Mouse (Mus musculus) megakaryocyte-erythroid progenitor cell, adult 5-6 weeks (primary cell): ENCODE data around the gene Gprc5d. TPM values are rescaled to one million over a fixed set of nuclear protein-coding genes. Genes with fewer than 3 reads are reported as not detected.
A peak's percentile ranks its signal among the peaks of the same experiment; 100 is the strongest.

Source experiments
- ATAC-seq: replicated peaks from 2 replicates; pipeline ENCODE4 v1.8.0; 2016; ENCODE audit warnings: mild to moderate bottlenecking, inconsistent platforms; ENCODE audit not compliant: severe bottlenecking, poor library complexity, low FRiP score, low TSS enrichment
- total RNA-seq, 2 experiments: library from RNA; stranded (forward) in 1 of 2; stranded (reverse) in 1 of 2; fragments of 200-1000, 215-1000 nt in 1 of 2; fragments of >200 nt in 1 of 2; fragmentation: Nextera tagmentation in 1 of 2; gene quantifications; 2 replicates each; pipeline ENCODE4 v1.2.3; 2014 to 2017

The Gprc5d gene
- total RNA-seq, 2 experiments from 2014 or later, result not detected

- ATAC-seq, result no peak
Observed at GRCm38 (mm10) chr6:135076202-135076601, 41.9 kb downstream of the Gprc5d start.

DNA sequence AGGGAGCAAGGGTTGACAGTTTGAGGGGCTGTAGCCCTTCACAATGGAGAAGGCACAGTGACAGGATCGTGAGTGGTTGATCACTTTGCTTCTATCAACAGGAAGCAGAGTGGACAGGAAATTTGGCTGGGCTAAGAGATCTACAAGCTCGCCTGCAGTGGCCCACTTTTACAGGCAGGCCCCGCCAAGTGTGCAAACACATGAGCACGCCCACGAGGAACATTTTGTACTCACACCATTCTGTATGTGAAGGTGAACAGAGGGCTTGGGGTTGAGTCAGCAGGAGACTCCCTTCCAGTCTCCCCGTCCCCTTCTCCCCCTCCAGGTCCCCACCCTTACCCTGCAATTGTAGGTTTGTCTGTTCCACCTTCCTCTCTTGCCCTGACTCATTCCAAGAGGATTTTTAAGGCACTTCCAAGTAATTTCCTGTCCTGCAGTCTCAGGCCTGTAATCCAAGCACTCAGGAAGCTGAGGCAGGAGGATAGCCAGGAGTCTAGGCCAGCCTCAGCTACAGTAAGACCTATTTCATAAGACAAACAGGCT is 43.6 kb downstream of the Gprc5d start:
- no peak for ATAC-seq

- no peak for ATAC-seq
Observed at GRCm38 (mm10) chr6:135070347-135070746, 47.7 kb downstream of the Gprc5d start.

DNA sequence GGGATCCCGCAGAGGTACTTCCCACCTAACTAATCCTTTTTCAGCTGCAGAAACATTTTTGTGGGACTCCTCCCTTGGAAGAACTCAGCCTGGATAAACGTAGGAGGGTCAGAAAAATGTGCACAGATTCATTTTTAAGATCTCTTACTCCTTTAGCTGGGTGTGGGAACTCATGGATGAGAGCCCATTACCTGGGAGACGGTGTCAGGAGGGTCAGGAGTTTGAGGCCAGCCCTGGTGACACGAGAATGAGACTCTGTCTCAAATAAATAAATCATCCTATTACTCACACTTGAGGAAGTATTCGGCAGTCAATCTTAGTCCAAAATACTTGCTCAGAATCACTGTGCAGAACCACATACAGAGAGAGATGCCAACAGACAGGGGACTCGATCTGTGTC is 48.2 kb downstream of the Gprc5d start:
- ATAC-seq, result no peak

GRCm38 (mm10) chr6:135068221-135068620 is 49.9 kb downstream of the Gprc5d start:
- ATAC-seq, result no peak

GRCm38 (mm10) chr6:135066795-135067445 is 51.2 kb downstream of the Gprc5d start:
- no peak for ATAC-seq

GRCm38 (mm10) chr6:135065236-135065957 is 52.7 kb downstream of the Gprc5d start, which contains the start of gene Gprc5a:
TSS of gene Gprc5a (plus strand) at chr6:135065651.
- peak; percentile 88 for ATAC-seq

- ATAC-seq, result no peak
Observed at GRCm38 (mm10) chr6:135064621-135065020, 53.5 kb downstream of the Gprc5d start.

DNA sequence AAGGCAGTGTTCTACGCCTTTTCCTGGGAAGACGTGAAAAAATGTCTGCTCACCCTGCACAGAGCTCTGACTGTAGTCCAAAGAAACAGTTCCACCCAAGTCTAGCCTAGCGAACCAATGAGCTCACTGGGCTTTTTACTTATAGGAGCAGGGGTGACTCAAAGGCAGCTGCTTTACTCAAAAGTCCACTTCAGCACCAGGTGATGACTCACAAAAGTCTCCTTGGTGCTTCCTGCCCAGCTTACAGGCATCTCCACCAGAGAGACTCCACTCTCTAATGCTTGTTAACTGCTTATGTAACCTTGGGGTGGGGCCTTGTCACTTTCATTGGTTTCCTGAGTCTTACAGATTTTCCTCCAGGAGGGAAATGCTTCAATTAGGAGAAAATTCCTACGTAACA is 57.4 kb downstream of the Gprc5d start:
- no peak for ATAC-seq

Other genes starting within 250 kb of the Gprc5d start
- 6.5 and 6.9 TPM in 2 replicates for gene Gpr19, start 219.7 kb downstream of the Gprc5d start, total RNA-seq (2014; fragmentation: Nextera tagmentation)
- 4.5 and 7.0 TPM in 2 replicates for gene Gpr19, start 219.7 kb downstream of the Gprc5d start, total RNA-seq (2017)
- gene Cdkn1b, start 197.9 kb downstream of the Gprc5d start, total RNA-seq (2014; fragmentation: Nextera tagmentation), result 17.2 and 22.1 TPM in 2 replicates
- gene Cdkn1b, start 197.9 kb downstream of the Gprc5d start, total RNA-seq (2017), result 34.9 and 49.3 TPM in 2 replicates
- gene Apold1, start 136.6 kb downstream of the Gprc5d start, total RNA-seq (2014; fragmentation: Nextera tagmentation), result 0.90 and 1.5 TPM in 2 replicates
- gene Apold1, start 136.6 kb downstream of the Gprc5d start, total RNA-seq (2017), result 0.66 and 0.80 TPM in 2 replicates
- 87.5 and 108 TPM in 2 replicates for gene Ddx47, start 106.7 kb downstream of the Gprc5d start, total RNA-seq (2014; fragmentation: Nextera tagmentation)
- 135 and 173 TPM in 2 replicates for gene Ddx47, start 106.7 kb downstream of the Gprc5d start, total RNA-seq (2017)
- gene Gprc5a, start 52.6 kb downstream of the Gprc5d start, total RNA-seq (2014; fragmentation: Nextera tagmentation), result not detected in 2 replicates
- gene Gprc5a, start 52.6 kb downstream of the Gprc5d start, total RNA-seq (2017), result 1.1 TPM in 1 of 2 replicates, not detected in the other
- 57.4 and 66.3 TPM in 2 replicates for gene Fam234b, start 79.7 kb upstream of the Gprc5d start, total RNA-seq (2014; fragmentation: Nextera tagmentation)
- gene Fam234b, start 79.7 kb upstream of the Gprc5d start, total RNA-seq (2017), result 32.6 and 51.1 TPM in 2 replicates
- gene Hebp1, start 79.7 kb upstream of the Gprc5d start, total RNA-seq (2014; fragmentation: Nextera tagmentation), result 109 and 112 TPM in 2 replicates
- gene Hebp1, start 79.7 kb upstream of the Gprc5d start, total RNA-seq (2017), result 109 and 149 TPM in 2 replicates
- not detected in 2 replicates for gene Gsg1, start 136.1 kb upstream of the Gprc5d start, total RNA-seq (2014; fragmentation: Nextera tagmentation)
- not detected in 2 replicates for gene Gsg1, start 136.1 kb upstream of the Gprc5d start, total RNA-seq (2017)
- gene Pbp2, start 192.1 kb upstream of the Gprc5d start, total RNA-seq (2014; fragmentation: Nextera tagmentation), result not detected in 2 replicates
- gene Pbp2, start 192.1 kb upstream of the Gprc5d start, total RNA-seq (2017), result not detected in 2 replicates
- gene Emp1, start 244.3 kb upstream of the Gprc5d start, total RNA-seq (2014; fragmentation: Nextera tagmentation), result 1.1 and 2.0 TPM in 2 replicates
- gene Emp1, start 244.3 kb upstream of the Gprc5d start, total RNA-seq (2017), result 0.66 TPM in 1 of 2 replicates, not detected in the other